Mouse (Mus musculus) layer of hippocampus, postnatal 36 days (tissue): ENCODE measurements at regions not wholly inside any gene's neighbourhood (a gene's known extent, or its start where the extent isn't known, plus 50 kb on each side); places are given as distances from the start of the nearest gene placed in this dataset.
A peak's percentile ranks its signal among the peaks of the same experiment; 100 is the strongest.

ENCODE experiments used
- DNase-seq, 2 experiments: peaks; one replicate each; pipeline ENCODE4 v3.0.0; 2022

GRCm38 (mm10) chr15:63724543-63725186 is 120.3 kb downstream of the Gsdmc2 start:
- DNase-seq, result no peak

- DNase-seq, result no peak
Observed at GRCm38 (mm10) chr15:63722991-63723390, 122.0 kb downstream of the Gsdmc2 start.

- peak; percentile 13 to 24 for DNase-seq
Observed at GRCm38 (mm10) chr15:63721669-63722357, 123.2 kb downstream of the Gsdmc2 start.

GRCm38 (mm10) chr15:63717812-63718211 is 127.2 kb downstream of the Gsdmc2 start:
- DNase-seq, result no peak

- DNase-seq, result no peak
Observed at GRCm38 (mm10) chr15:63713697-63714096, 131.3 kb downstream of the Gsdmc2 start.

- no peak for DNase-seq
Observed at GRCm38 (mm10) chr15:63710381-63710780, 134.6 kb downstream of the Gsdmc2 start.

GRCm38 (mm10) chr15:63709270-63709933 is 135.6 kb downstream of the Gsdmc2 start:
- DNase-seq, result no peak

GRCm38 (mm10) chr15:63704636-63705035 is 140.3 kb downstream of the Gsdmc2 start:
- no peak for DNase-seq

GRCm38 (mm10) chr15:63697831-63698230 is 147.1 kb downstream of the Gsdmc2 start:
- DNase-seq, result no peak

- DNase-seq, result no peak
Observed at GRCm38 (mm10) chr15:63694150-63694549, 150.8 kb downstream of the Gsdmc2 start.

- DNase-seq, result no peak
Observed at GRCm38 (mm10) chr15:63693561-63693960, 151.4 kb downstream of the Gsdmc2 start.

- DNase-seq, result no peak
Observed at GRCm38 (mm10) chr15:63692491-63693295, 152.3 kb downstream of the Gsdmc2 start.

- DNase-seq, result no peak
Observed at GRCm38 (mm10) chr15:63689788-63690575, 155.0 kb downstream of the Gsdmc2 start.

- DNase-seq, result no peak
Observed at GRCm38 (mm10) chr15:63687852-63688251, 157.1 kb downstream of the Gsdmc2 start.

GRCm38 (mm10) chr15:63686954-63687562 is 157.9 kb downstream of the Gsdmc2 start:
- no peak for DNase-seq

- DNase-seq, result peak in 1 of 2 experiments; percentile 1
Observed at GRCm38 (mm10) chr15:63679984-63680925, 164.7 kb downstream of the Gsdmc2 start.

GRCm38 (mm10) chr15:63678921-63679320 is 166.1 kb downstream of the Gsdmc2 start:
- DNase-seq, result no peak

GRCm38 (mm10) chr15:63675491-63676036 is 169.4 kb downstream of the Gsdmc2 start:
- no peak for DNase-seq

GRCm38 (mm10) chr15:63674404-63674803 is 170.6 kb downstream of the Gsdmc2 start:
- DNase-seq, result no peak

GRCm38 (mm10) chr15:63671081-63671480 is 173.9 kb downstream of the Gsdmc2 start:
- DNase-seq, result peak; percentile 34 to 53
